Mouse (Mus musculus): ENCODE measurements around the gene Fndc8. TPM values are rescaled to one million over a fixed set of nuclear protein-coding genes. Genes with fewer than 3 reads are reported as not detected.

Fndc8 gene
- not detected in 2 replicates for polyA plus RNA-seq (2012; ENCODE audit: insufficient read depth, insufficient read length, low replicate concordance, missing spikeins)

GRCm38 (mm10) chr11:82891936-82892335 lies at the start of gene Fndc8:
Gene Fndc8, plus strand, starts transcription at chr11:82892124.
- TF ChIP-seq CTCF (IDR thresholded peaks at IDR 0.05; ENCODE audit: insufficient read depth, low read depth, low read length) (no peak), POLR2A (IDR thresholded peaks at IDR 0.05; ENCODE audit: insufficient read depth, low read depth, low read length) (no peak)
- Histone ChIP-seq H3K4me1 (ENCODE audit: control insufficient read depth, insufficient read depth, low read length) (peaks cover 18% of the 10 kb centered on the region), H3K27ac (ENCODE audit: insufficient read depth, low read depth, low read length) (no peak within 1 kb of the TSS), H3K4me3 (ENCODE audit: insufficient read depth, low read depth, low read length) (no peak within 1 kb of the TSS)
- WGBS = 67% methylated on average over 7 of the region's 7 CpGs

GRCm38 (mm10) chr11:82844771-82845414 lies 47.0 kb upstream of the Fndc8 start:
- H3K4me3 ChIP-seq (ENCODE audit: insufficient read depth, low read depth, low read length) = no peak overlapping the region
- peaks cover 5% of the 10 kb centered on the region; the same call in 1 of the 2 replicates for H3K4me1 ChIP-seq (ENCODE audit: control insufficient read depth, insufficient read depth, low read length)
- H3K27ac ChIP-seq (ENCODE audit: insufficient read depth, low read depth, low read length) = no peak overlapping the region
- 81% methylated on average over 11 of the region's 11 CpGs for WGBS
- TF ChIP-seq CTCF (IDR thresholded peaks at IDR 0.05; ENCODE audit: insufficient read depth, low read depth, low read length) (no peak), POLR2A (IDR thresholded peaks at IDR 0.05; ENCODE audit: insufficient read depth, low read depth, low read length) (no peak)

GRCm38 (mm10) chr11:82845415-82846078 lies 46.4 kb upstream of the Fndc8 start:
- TF ChIP-seq CTCF (IDR thresholded peaks at IDR 0.05; ENCODE audit: insufficient read depth, low read depth, low read length) (no peak), POLR2A (IDR thresholded peaks at IDR 0.05; ENCODE audit: insufficient read depth, low read depth, low read length) (no peak)
- H3K27ac ChIP-seq (ENCODE audit: insufficient read depth, low read depth, low read length) = no peak overlapping the region
- 39% methylated on average over 16 of the region's 16 CpGs for WGBS
- 0 out of 2 replicates have a peak overlapping the region, but pooled peaks have one; percentile 7 for H3K4me3 ChIP-seq (ENCODE audit: insufficient read depth, low read depth, low read length)
- H3K4me1 ChIP-seq (ENCODE audit: control insufficient read depth, insufficient read depth, low read length) = peaks cover 5% of the 10 kb centered on the region; the same call in 1 of the 2 replicates

- WGBS = 73% methylated on average over 4 of the region's 4 CpGs
- Histone ChIP-seq H3K4me1 (ENCODE audit: control insufficient read depth, insufficient read depth, low read length) (peaks cover 5% of the 10 kb centered on the region; the same call in 1 of the 2 replicates), H3K4me3 (ENCODE audit: insufficient read depth, low read depth, low read length) (no peak overlapping the region), H3K27ac (ENCODE audit: insufficient read depth, low read depth, low read length) (no peak overlapping the region)
- no peak for TF ChIP-seq CTCF (IDR thresholded peaks at IDR 0.05; ENCODE audit: insufficient read depth, low read depth, low read length)
- no peak for TF ChIP-seq POLR2A (IDR thresholded peaks at IDR 0.05; ENCODE audit: insufficient read depth, low read depth, low read length)
Measured at GRCm38 (mm10) chr11:82846079-82846436, 45.9 kb upstream of the Fndc8 start.

- TF ChIP-seq CTCF (IDR thresholded peaks at IDR 0.05; ENCODE audit: insufficient read depth, low read depth, low read length) (no peak), POLR2A (IDR thresholded peaks at IDR 0.05; ENCODE audit: insufficient read depth, low read depth, low read length) (no peak)
- Histone ChIP-seq H3K4me1 (ENCODE audit: control insufficient read depth, insufficient read depth, low read length) (peaks cover 5% of the 10 kb centered on the region; the same call in 1 of the 2 replicates), H3K4me3 (ENCODE audit: insufficient read depth, low read depth, low read length) (no peak overlapping the region), H3K27ac (ENCODE audit: insufficient read depth, low read depth, low read length) (no peak overlapping the region)
- WGBS = 94% methylated on average over 3 of the region's 3 CpGs
Measured at GRCm38 (mm10) chr11:82846938-82847337, 45.0 kb upstream of the Fndc8 start.

- no peak for TF ChIP-seq POLR2A (IDR thresholded peaks at IDR 0.05; ENCODE audit: insufficient read depth, low read depth, low read length)
- no peak overlapping the region for H3K27ac ChIP-seq (ENCODE audit: insufficient read depth, low read depth, low read length)
- peaks cover 5% of the 10 kb centered on the region; the same call in 1 of the 2 replicates for H3K4me1 ChIP-seq (ENCODE audit: control insufficient read depth, insufficient read depth, low read length)
- 66% methylated on average over 6 of the region's 6 CpGs for WGBS
- no peak overlapping the region for H3K4me3 ChIP-seq (ENCODE audit: insufficient read depth, low read depth, low read length)
Measured at GRCm38 (mm10) chr11:82847571-82848000, 44.3 kb upstream of the Fndc8 start.

GRCm38 (mm10) chr11:82850259-82850658 lies 41.7 kb upstream of the Fndc8 start:
- 79% methylated on average over 5 of the region's 5 CpGs for WGBS
- no peak overlapping the region for H3K27ac ChIP-seq (ENCODE audit: insufficient read depth, low read depth, low read length)

GRCm38 (mm10) chr11:82852115-82852514 lies 39.8 kb upstream of the Fndc8 start:
- WGBS = 92% methylated on average over 11 of the region's 11 CpGs
- TF ChIP-seq POLR2A (IDR thresholded peaks at IDR 0.05; ENCODE audit: insufficient read depth, low read depth, low read length) = no peak
- TF ChIP-seq CTCF (IDR thresholded peaks at IDR 0.05; ENCODE audit: insufficient read depth, low read depth, low read length) = no peak
- Histone ChIP-seq H3K27ac (ENCODE audit: insufficient read depth, low read depth, low read length) (no peak overlapping the region), H3K4me1 (ENCODE audit: control insufficient read depth, insufficient read depth, low read length) (no peaks in the 10 kb centered on the region), H3K4me3 (ENCODE audit: insufficient read depth, low read depth, low read length) (no peak overlapping the region)

More at GRCm38 (mm10) chr11:82850259-82850658, 41.7 kb upstream of the Fndc8 start:
- peaks cover 5% of the 10 kb centered on the region; the same call in 1 of the 2 replicates for H3K4me1 ChIP-seq (ENCODE audit: control insufficient read depth, insufficient read depth, low read length)
- no peak overlapping the region for H3K4me3 ChIP-seq (ENCODE audit: insufficient read depth, low read depth, low read length)
- TF ChIP-seq CTCF (IDR thresholded peaks at IDR 0.05; ENCODE audit: insufficient read depth, low read depth, low read length) (no peak), POLR2A (IDR thresholded peaks at IDR 0.05; ENCODE audit: insufficient read depth, low read depth, low read length) (no peak)

- 92% methylated on average over 10 of the region's 10 CpGs for WGBS
Measured at GRCm38 (mm10) chr11:82852540-82852939, 39.4 kb upstream of the Fndc8 start.

More at GRCm38 (mm10) chr11:82852540-82852939, 39.4 kb upstream of the Fndc8 start:
- TF ChIP-seq CTCF (IDR thresholded peaks at IDR 0.05; ENCODE audit: insufficient read depth, low read depth, low read length) (no peak), POLR2A (IDR thresholded peaks at IDR 0.05; ENCODE audit: insufficient read depth, low read depth, low read length) (no peak)
- no peak overlapping the region for H3K4me3 ChIP-seq (ENCODE audit: insufficient read depth, low read depth, low read length)
- H3K27ac ChIP-seq (ENCODE audit: insufficient read depth, low read depth, low read length) = no peak overlapping the region
- no peaks in the 10 kb centered on the region for H3K4me1 ChIP-seq (ENCODE audit: control insufficient read depth, insufficient read depth, low read length)

Measured in olfactory bulb, adult 2 months (tissue).